Mouse (Mus musculus): ENCODE data around the gene Trim13. TPM values are rescaled to one million over a fixed set of nuclear protein-coding genes. Genes with fewer than 3 reads are reported as not detected.
"Not testable (repeated sequence)": the region's sequence is repeated elsewhere in the genome, so short reads cannot be mapped to it uniquely, and the experiment has no call there.

Gene Trim13
- polyA plus RNA-seq (2014; fragmentation: Nextera tagmentation; extraction: Ambion mirVana), result 16.8 and 19.2 TPM in 2 replicates

DNA sequence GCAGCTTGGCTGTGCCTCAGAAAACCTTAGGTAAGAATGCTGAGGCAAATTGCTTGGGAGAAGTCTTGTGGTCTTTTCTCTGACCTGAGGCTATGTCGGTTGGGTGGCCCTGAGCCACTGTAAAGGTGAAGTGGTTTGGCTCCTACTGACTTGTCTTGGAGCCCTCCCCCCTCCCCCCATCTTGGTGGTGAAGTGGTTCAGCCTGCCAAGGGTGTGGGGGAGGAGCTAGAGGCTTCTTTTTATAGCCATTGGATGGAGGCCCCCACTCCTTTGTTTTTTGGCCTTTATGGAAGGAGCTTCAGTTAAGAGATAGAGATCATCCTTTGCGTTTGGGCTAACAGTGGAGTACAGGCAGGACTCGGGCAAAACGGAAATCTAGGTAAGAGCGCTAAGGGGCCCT is at the start of gene Trim13:
TSS of gene Trim13 (plus strand) at position 280 of the 400 bp plus-strand sequence.
- Histone ChIP-seq H3K4me1 (ENCODE audit: control insufficient read depth, insufficient read depth, low read length) (no peaks in the 10 kb centered on the region), H3K9ac (ENCODE audit: low read length) (no peak within 1 kb of the TSS), H3K27ac (replicated peaks; ENCODE audit: low read depth, low read length) (no peak within 1 kb of the TSS), H3K36me3 (ENCODE audit: control insufficient read depth, insufficient read depth, low read length) (no peaks in the 10 kb centered on the region), H3K4me2 (ENCODE audit: low read depth, severe bottlenecking) (peak within 1 kb of the TSS; percentile 51; the same call in 1 of the 2 replicates), H3K9me3 (ENCODE audit: control insufficient read depth, low read length) (no peaks in the 10 kb centered on the region), H3K27me3 (ENCODE audit: control insufficient read depth, insufficient read depth, low read length) (no peaks in the 10 kb centered on the region), H3K4me3 (ENCODE audit: low read depth, low read length) (peak within 1 kb of the TSS; percentile 68)
- no peak for ATAC-seq (ENCODE audit: insufficient number of reproducible peaks, low FRiP score, low TSS enrichment, low read depth)
- no peak for DNase-seq (ENCODE audit: low spot score)
- 45% methylated on average over 5 of the region's 5 CpGs for WGBS

DNA sequence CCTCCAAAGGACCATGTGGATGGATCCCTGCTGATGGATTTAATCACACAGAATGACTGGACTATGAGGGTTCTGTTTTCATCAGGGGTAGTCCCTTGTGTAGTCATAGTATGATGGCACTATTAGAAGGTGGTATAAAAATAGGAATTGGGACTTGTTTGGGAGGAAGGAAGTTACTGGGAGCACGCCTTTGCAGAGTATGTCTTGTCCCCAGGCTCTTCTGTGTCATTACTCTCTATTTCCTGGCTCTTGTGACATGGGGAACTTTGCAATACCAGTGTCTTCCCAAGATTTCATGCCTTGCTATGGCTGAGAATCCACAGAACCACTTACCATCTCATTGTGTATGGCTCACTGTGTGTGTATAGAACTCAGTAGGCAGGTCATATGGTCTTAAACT is 49.4 kb upstream of the Trim13 start:
- no peak for ATAC-seq (ENCODE audit: insufficient number of reproducible peaks, low FRiP score, low TSS enrichment, low read depth)
- H3K4me1 ChIP-seq (ENCODE audit: control insufficient read depth, insufficient read depth, low read length), result no peaks in the 10 kb centered on the region
- no peak overlapping the region for H3K4me2 ChIP-seq (ENCODE audit: low read depth, severe bottlenecking)
- no peaks in the 10 kb centered on the region for H3K9me3 ChIP-seq (ENCODE audit: control insufficient read depth, low read length)
- no peaks in the 10 kb centered on the region for H3K36me3 ChIP-seq (ENCODE audit: control insufficient read depth, insufficient read depth, low read length)
- no peak overlapping the region for H3K4me3 ChIP-seq (ENCODE audit: low read depth, low read length)
- H3K9ac ChIP-seq (ENCODE audit: low read length), result no peak overlapping the region
- H3K27ac ChIP-seq (replicated peaks; ENCODE audit: low read depth, low read length), result no peak overlapping the region
- DNase-seq (ENCODE audit: low spot score), result no peak
- H3K27me3 ChIP-seq (ENCODE audit: control insufficient read depth, insufficient read depth, low read length), result no peaks in the 10 kb centered on the region
- 71% methylated on average over 1 of the region's 1 CpGs for WGBS

DNA sequence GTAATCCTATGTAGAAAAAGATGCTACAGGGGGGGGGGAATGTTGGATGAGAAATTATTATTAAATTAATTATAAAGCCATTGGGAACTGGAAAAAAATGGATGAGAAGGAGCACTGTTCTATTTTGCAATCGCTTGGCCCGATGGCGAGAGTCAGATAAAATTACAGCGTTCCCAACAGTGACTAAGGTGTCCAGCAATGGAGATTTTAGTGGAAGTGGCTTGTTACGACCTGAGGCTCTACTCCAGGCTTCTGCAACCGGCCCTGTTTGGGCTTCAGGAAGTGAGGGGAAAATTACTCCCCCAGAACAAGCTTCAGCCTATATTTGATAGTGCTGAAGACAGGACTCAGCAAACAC is 42.1 kb upstream of the Trim13 start:
- H3K9ac ChIP-seq (ENCODE audit: low read length), result peak overlapping the region; percentile 67
- no peaks in the 10 kb centered on the region for H3K36me3 ChIP-seq (ENCODE audit: control insufficient read depth, insufficient read depth, low read length)
- 0 out of 2 replicates have a peak, but pooled peaks cover 2% of the 10 kb centered on the region for H3K4me1 ChIP-seq (ENCODE audit: control insufficient read depth, insufficient read depth, low read length)
- no peak for DNase-seq (ENCODE audit: low spot score)
- peak overlapping the region; percentile 86 for H3K4me2 ChIP-seq (ENCODE audit: low read depth, severe bottlenecking)
- H3K27ac ChIP-seq (replicated peaks; ENCODE audit: low read depth, low read length), result peak overlapping the region; percentile 59; the same call in 1 of the 2 replicates
- no peaks in the 10 kb centered on the region for H3K27me3 ChIP-seq (ENCODE audit: control insufficient read depth, insufficient read depth, low read length)
- no peak for ATAC-seq (ENCODE audit: insufficient number of reproducible peaks, low FRiP score, low TSS enrichment, low read depth)
- H3K4me3 ChIP-seq (ENCODE audit: low read depth, low read length), result peak overlapping the region; percentile 64
- 7% methylated on average over 6 of the region's 6 CpGs for WGBS
- no peaks in the 10 kb centered on the region for H3K9me3 ChIP-seq (ENCODE audit: control insufficient read depth, low read length)

DNA sequence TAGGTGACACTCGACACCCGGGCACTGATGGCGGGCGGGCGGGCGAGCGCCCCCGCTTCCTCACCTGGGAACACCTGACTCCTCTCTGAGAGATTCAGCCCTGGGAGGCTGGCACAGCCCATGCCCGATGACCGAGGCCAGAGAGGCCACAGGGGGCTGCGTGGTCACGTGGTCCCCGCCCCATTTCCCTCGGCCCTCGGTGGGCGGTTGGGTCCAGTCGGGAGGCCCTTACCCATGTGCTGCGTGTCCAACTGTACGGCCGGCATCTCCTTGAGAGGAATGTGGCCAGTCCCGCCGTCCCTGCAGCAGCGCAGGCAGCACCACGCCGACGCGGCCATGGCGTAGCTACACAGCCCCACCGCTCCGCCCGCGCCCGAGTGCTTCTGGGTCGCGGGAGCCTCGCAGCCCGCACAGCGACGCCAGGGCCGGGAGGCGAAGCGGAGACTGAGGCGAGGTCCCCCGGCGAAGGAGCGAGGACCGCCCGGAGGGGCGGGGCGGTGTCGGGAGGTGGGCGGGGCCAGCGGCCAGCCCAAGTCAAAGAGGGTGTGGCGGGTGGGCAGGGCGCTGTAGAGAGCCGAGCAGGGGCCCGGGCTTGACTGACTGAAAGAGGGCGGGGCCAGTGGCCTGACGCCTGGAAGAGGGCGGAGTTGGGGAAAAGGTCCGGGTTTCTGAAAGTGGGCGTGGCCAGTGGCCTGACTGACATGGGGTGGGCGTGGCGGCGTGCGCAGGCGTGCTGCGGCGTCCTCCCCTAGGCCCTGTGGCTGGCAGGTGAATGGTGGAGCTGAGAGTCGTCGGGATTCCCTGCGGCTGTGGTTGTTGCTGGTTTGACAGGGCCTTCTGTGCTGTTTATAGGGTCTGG is 41.5 kb upstream of the Trim13 start, which contains the start of gene Spryd7:
TSS of gene Spryd7 (minus strand) at position 598 of the 859 bp plus-strand sequence.
- no peaks in the 10 kb centered on the region for H3K27me3 ChIP-seq (ENCODE audit: control insufficient read depth, insufficient read depth, low read length)
- ATAC-seq (ENCODE audit: insufficient number of reproducible peaks, low FRiP score, low TSS enrichment, low read depth) (peak; percentile 99), DNase-seq (ENCODE audit: low spot score) (peak; percentile 99)
- under 1% methylated on average over 70 of the region's 72 CpGs for WGBS
- H3K4me2 ChIP-seq (ENCODE audit: low read depth, severe bottlenecking), result peak within 1 kb of the TSS; percentile 86
- no peaks in the 10 kb centered on the region for H3K9me3 ChIP-seq (ENCODE audit: control insufficient read depth, low read length)
- 0 out of 2 replicates have a peak, but pooled peaks cover 2% of the 10 kb centered on the region for H3K4me1 ChIP-seq (ENCODE audit: control insufficient read depth, insufficient read depth, low read length)
- peak within 1 kb of the TSS; percentile 67 for H3K9ac ChIP-seq (ENCODE audit: low read length)
- H3K4me3 ChIP-seq (ENCODE audit: low read depth, low read length), result peak within 1 kb of the TSS; percentile 64
- no peaks in the 10 kb centered on the region for H3K36me3 ChIP-seq (ENCODE audit: control insufficient read depth, insufficient read depth, low read length)
- H3K27ac ChIP-seq (replicated peaks; ENCODE audit: low read depth, low read length), result peak within 1 kb of the TSS; percentile 59

DNA sequence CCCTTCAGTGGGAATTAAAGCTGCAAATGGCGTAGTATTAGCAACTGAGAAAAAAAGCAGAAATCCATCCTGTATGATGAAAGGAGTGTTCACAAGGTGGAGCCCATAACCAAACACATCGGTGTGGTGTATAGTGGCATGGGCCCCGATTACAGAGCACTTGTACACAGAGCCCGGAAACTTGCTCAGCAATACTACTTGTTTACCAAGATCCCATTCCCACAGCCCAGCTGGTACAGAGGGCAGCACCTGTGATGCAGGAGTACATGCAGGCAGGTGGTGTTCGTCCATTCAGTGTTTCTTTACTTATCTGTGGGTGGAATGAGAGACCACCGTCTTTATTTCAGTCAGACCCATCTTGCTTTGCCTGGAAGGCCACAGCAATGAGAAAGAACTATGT is 39.1 kb upstream of the Trim13 start:
- Histone ChIP-seq H3K4me3 (ENCODE audit: low read depth, low read length) (no peak overlapping the region), H3K27me3 (ENCODE audit: control insufficient read depth, insufficient read depth, low read length) (no peaks in the 10 kb centered on the region), H3K36me3 (ENCODE audit: control insufficient read depth, insufficient read depth, low read length) (no peaks in the 10 kb centered on the region), H3K4me2 (ENCODE audit: low read depth, severe bottlenecking) (no peak overlapping the region), H3K27ac (replicated peaks; ENCODE audit: low read depth, low read length) (no peak overlapping the region), H3K4me1 (ENCODE audit: control insufficient read depth, insufficient read depth, low read length) (0 out of 2 replicates have a peak, but pooled peaks cover 2% of the 10 kb centered on the region), H3K9me3 (ENCODE audit: control insufficient read depth, low read length) (no peaks in the 10 kb centered on the region), H3K9ac (ENCODE audit: low read length) (no peak overlapping the region)
- DNase-seq (ENCODE audit: low spot score) (no peak), ATAC-seq (ENCODE audit: insufficient number of reproducible peaks, low FRiP score, low TSS enrichment, low read depth) (no peak)
- WGBS, result 89% methylated on average over 6 of the region's 6 CpGs

DNA sequence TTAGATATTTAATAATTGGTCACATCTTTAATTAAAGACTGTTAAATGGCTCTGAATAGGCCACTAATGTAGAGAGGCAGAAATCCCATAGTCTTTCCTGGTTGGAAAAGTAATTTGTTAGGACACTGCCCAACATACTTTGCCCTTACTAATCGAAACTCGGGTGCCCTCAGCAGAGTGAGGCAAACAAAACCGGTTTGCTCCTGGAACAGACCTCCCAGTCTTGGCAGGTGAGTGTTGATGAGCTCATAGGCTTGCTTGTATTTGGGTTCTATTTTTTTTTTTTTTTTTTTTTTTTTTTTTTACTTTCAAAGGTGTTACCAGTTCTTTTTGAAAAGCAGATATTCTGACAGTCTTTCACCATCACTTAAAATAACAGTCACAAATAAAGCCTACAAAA is 38.2 kb upstream of the Trim13 start:
- ATAC-seq (ENCODE audit: insufficient number of reproducible peaks, low FRiP score, low TSS enrichment, low read depth) (no peak), DNase-seq (ENCODE audit: low spot score) (no peak)
- Histone ChIP-seq H3K9ac (ENCODE audit: low read length) (no peak overlapping the region), H3K27me3 (ENCODE audit: control insufficient read depth, insufficient read depth, low read length) (no peaks in the 10 kb centered on the region), H3K4me1 (ENCODE audit: control insufficient read depth, insufficient read depth, low read length) (0 out of 2 replicates have a peak, but pooled peaks cover 2% of the 10 kb centered on the region), H3K4me3 (ENCODE audit: low read depth, low read length) (no peak overlapping the region), H3K4me2 (ENCODE audit: low read depth, severe bottlenecking) (no peak overlapping the region), H3K36me3 (ENCODE audit: control insufficient read depth, insufficient read depth, low read length) (no peaks in the 10 kb centered on the region), H3K27ac (replicated peaks; ENCODE audit: low read depth, low read length) (no peak overlapping the region), H3K9me3 (ENCODE audit: control insufficient read depth, low read length) (no peaks in the 10 kb centered on the region)
- WGBS, result 58% methylated on average over 3 of the region's 3 CpGs

DNA sequence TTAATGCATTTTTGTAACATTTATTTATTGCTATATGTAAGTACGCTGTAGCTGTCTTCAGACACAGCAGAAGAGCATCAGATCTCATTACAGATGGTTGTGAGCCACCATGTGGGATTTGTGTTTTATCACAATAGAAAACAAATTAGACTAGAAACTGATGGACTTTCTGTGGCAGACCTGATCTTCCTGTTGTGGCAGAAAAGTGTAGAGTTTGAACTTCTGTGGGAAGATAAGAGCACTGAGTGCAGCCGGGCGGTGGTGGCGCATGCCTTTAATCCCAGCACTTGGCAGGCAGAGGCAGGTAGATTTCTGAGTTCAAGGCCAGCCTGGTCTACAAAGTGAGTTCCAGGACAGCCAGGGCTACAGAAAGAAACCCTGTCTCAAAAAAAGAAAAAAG is 31.8 kb upstream of the Trim13 start:
- not testable (repeated sequence) for H3K36me3 ChIP-seq (ENCODE audit: control insufficient read depth, insufficient read depth, low read length); H3K9me3 ChIP-seq (ENCODE audit: control insufficient read depth, low read length); H3K4me1 ChIP-seq (ENCODE audit: control insufficient read depth, insufficient read depth, low read length); H3K27me3 ChIP-seq (ENCODE audit: control insufficient read depth, insufficient read depth, low read length); H3K4me2 ChIP-seq (ENCODE audit: low read depth, severe bottlenecking); H3K9ac ChIP-seq (ENCODE audit: low read length); H3K27ac ChIP-seq (replicated peaks; ENCODE audit: low read depth, low read length); DNase-seq (ENCODE audit: low spot score); H3K4me3 ChIP-seq (ENCODE audit: low read depth, low read length); ATAC-seq (ENCODE audit: insufficient number of reproducible peaks, low FRiP score, low TSS enrichment, low read depth)
- 91% methylated on average over 4 of the region's 4 CpGs for WGBS

DNA sequence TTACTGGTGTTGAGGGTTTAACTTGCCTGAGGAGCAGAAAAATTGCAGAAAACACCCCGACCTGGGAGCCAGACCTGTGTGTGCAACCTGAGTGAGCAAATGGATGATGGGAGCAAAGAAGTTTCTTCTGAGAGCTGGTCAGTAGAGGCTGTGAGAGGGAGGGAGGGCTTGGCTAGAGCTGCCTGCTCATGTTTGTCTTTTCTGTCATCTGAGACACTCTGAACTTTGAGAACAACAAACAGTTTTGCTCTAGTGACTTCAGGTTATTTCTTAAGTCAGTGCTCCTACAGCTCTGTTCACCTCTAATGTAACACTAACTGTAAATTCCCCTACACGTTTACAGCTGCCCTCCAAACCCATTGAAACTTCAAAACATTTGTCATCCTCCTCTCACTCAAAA is 28.7 kb upstream of the Trim13 start:
- Histone ChIP-seq H3K27me3 (ENCODE audit: control insufficient read depth, insufficient read depth, low read length) (no peaks in the 10 kb centered on the region), H3K4me2 (ENCODE audit: low read depth, severe bottlenecking) (no peak overlapping the region), H3K4me1 (ENCODE audit: control insufficient read depth, insufficient read depth, low read length) (no peaks in the 10 kb centered on the region), H3K27ac (replicated peaks; ENCODE audit: low read depth, low read length) (no peak overlapping the region), H3K9me3 (ENCODE audit: control insufficient read depth, low read length) (no peaks in the 10 kb centered on the region), H3K36me3 (ENCODE audit: control insufficient read depth, insufficient read depth, low read length) (no peaks in the 10 kb centered on the region), H3K4me3 (ENCODE audit: low read depth, low read length) (no peak overlapping the region), H3K9ac (ENCODE audit: low read length) (no peak overlapping the region)
- 62% methylated on average over 2 of the region's 2 CpGs for WGBS
- ATAC-seq (ENCODE audit: insufficient number of reproducible peaks, low FRiP score, low TSS enrichment, low read depth) (no peak), DNase-seq (ENCODE audit: low spot score) (no peak)
